Mouse (Mus musculus) E14TG2a.4 (cell line): ENCODE results near the gene Picalm.

Experiments used
- CTCF ChIP-seq: conservative IDR thresholded peaks from 2 replicates; pipeline ENCODE4 v1.5.1; 2014; ENCODE audit warnings: low read length
- NANOG ChIP-seq: IDR thresholded peaks from 2 replicates; pipeline ENCODE4 v1.6.1; 2014; ENCODE audit warnings: borderline replicate concordance, low read length, mixed read lengths

DNA sequence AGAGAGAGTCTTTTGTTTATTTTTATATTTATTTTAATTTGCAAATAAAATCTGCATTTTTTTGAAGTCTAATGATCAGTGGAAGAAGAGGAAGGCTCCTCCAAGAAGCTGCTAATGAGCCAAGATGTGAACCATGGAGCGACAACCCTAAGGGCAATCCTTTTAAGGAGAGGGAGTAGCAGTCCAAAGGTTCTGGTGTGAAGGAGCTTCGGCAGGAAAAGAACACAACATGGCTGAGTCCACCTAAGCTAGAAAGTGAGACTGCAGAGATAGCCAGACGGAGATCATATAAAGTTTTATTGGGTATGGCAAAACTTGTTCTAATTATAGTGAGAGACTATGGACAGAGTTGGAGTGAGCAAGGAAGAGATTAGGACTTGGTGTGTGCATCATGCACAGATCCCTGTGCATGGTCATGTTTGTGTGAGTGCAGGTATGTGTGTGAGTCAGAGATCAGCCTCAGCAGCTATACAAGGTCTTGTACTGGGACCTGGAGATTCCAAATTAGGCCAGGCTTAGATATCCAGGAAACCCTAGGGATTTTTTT, 29.3 kb upstream of the Picalm start:
- TF ChIP-seq CTCF (no peak), NANOG (no peak)
